Mouse (Mus musculus) hindbrain, embryonic 14.5 days (tissue): Measurements from ENCODE around the gene Ccr8. TPM values are rescaled to one million over a fixed set of nuclear protein-coding genes. Genes with fewer than 3 reads are reported as not detected.

Source experiments
- ATAC-seq: fragments of 200-750 bp; cut with Nextera tagmentation; 2 replicates; pipeline ENCODE4 v1.8.0; 2017; ENCODE audit warnings: moderate number of reproducible peaks, mild to moderate bottlenecking, moderate TSS enrichment, moderate library complexity; ENCODE audit not compliant: low FRiP score
- DNase-seq: peaks from one replicate; pipeline ENCODE4 v3.0.0-alpha.2; 2015; ENCODE audit warnings: low spot score
- H3K27ac ChIP-seq: fragments of 300-500 bp; sonication (generic); 2 replicates; pipeline ENCODE4 v1.5.1; 2014; ENCODE audit warnings: mild to moderate bottlenecking, moderate library complexity
- H3K27me3 ChIP-seq: fragments of 300-500 bp; sonication (generic); 2 replicates; pipeline ENCODE4 v1.6.1; 2014; ENCODE audit warnings: mild to moderate bottlenecking, low read length, mixed read lengths; ENCODE audit not compliant: control insufficient read depth, insufficient read depth
- H3K36me3 ChIP-seq: fragments of 300-500 bp; sonication (generic); replicated peaks from 2 replicates; pipeline ENCODE4 v1.6.1; 2014; ENCODE audit not compliant: control insufficient read depth, insufficient read depth
- H3K4me1 ChIP-seq: fragments of 300-500 bp; sonication (generic); replicated peaks from 2 replicates; pipeline ENCODE4 v1.6.1; 2014; ENCODE audit warnings: antibody characterized with exemption, low read length, mixed read lengths; ENCODE audit not compliant: control insufficient read depth, insufficient read depth
- H3K4me2 ChIP-seq: fragments of 300-500 bp; sonication (generic); replicated peaks from 2 replicates; pipeline ENCODE4 v1.6.1; 2014; ENCODE audit warnings: mild to moderate bottlenecking, moderate library complexity
- H3K4me3 ChIP-seq: fragments of 300-500 bp; sonication (generic); replicated peaks from 2 replicates; pipeline ENCODE4 v1.5.1; 2014; ENCODE audit warnings: mild to moderate bottlenecking, low read length
- H3K9ac ChIP-seq: fragments of 300-500 bp; sonication (generic); 2 replicates; pipeline ENCODE4 v1.6.1; 2014
- H3K9me3 ChIP-seq: fragments of 300-500 bp; sonication (generic); 2 replicates; pipeline ENCODE4 v1.6.1; 2016; ENCODE audit warnings: low read length; ENCODE audit not compliant: control insufficient read depth
- WGBS: fragments of 180-500 bp; shearing (Covaris S2); extraction: QIAGEN DNeasy Blood & Tissue Kit; methylation state at CpG from one replicate; pipeline ENCODE4 v1.1.7; 2014; 5-methylcytosine and 5-hydroxymethylcytosine counted together
- polyA plus RNA-seq: library from polyadenylated mRNA; unstranded; fragments of >200 nt; fragmentation: Nextera tagmentation; extraction: Ambion mirVana; gene quantifications from 2 replicates; pipeline ENCODE4 v1.2.1, GENCODE M21; 2014

Gene Ccr8
- polyA plus RNA-seq, 1 experiment from 2014 or later = not detected

- Histone ChIP-seq H3K27ac (no peak overlapping the region), H3K9ac (no peak overlapping the region), H3K36me3 (no peaks in the 10 kb centered on the region), H3K4me1 (no peaks in the 10 kb centered on the region), H3K9me3 (no peaks in the 10 kb centered on the region), H3K4me2 (no peak overlapping the region), H3K27me3 (no peaks in the 10 kb centered on the region), H3K4me3 (no peak overlapping the region)
- 67% methylated on average over 10 of the region's 10 CpGs for WGBS
- no peak for ATAC-seq
- DNase-seq = no peak
These were observed 23.9 kb upstream of the Ccr8 start for GRCm38 (mm10) chr9:120068047-120068446.

GRCm38 (mm10) chr9:120069779-120070178 is 22.1 kb upstream of the Ccr8 start, which contains the start of gene Cx3cr1:
TSS of gene Cx3cr1 (minus strand) at chr9:120069879.
- 85% methylated on average over 11 of the region's 11 CpGs for WGBS
- Histone ChIP-seq H3K4me2 (no peak within 1 kb of the TSS), H3K27me3 (no peaks in the 10 kb centered on the region), H3K27ac (no peak within 1 kb of the TSS), H3K4me3 (no peak within 1 kb of the TSS), H3K9me3 (no peaks in the 10 kb centered on the region), H3K9ac (no peak within 1 kb of the TSS), H3K4me1 (no peaks in the 10 kb centered on the region), H3K36me3 (no peaks in the 10 kb centered on the region)
- DNase-seq = no peak
- ATAC-seq = no peak

- 83% methylated on average over 2 of the region's 2 CpGs for WGBS
These were observed 20.7 kb upstream of the Ccr8 start for GRCm38 (mm10) chr9:120071251-120071650.

GRCm38 (mm10) chr9:120073169-120073568 is 18.7 kb upstream of the Ccr8 start:
- 0 out of 2 replicates have a peak, but pooled peaks have one; percentile 27 for ATAC-seq
- 38% methylated on average over 3 of the region's 3 CpGs for WGBS
- no peaks in the 10 kb centered on the region for H3K27me3 ChIP-seq
- no peak overlapping the region for H3K4me2 ChIP-seq
- peak; percentile 79 for DNase-seq
- no peak overlapping the region for H3K9ac ChIP-seq
- no peak overlapping the region for H3K27ac ChIP-seq
- H3K9me3 ChIP-seq = no peaks in the 10 kb centered on the region
- no peak overlapping the region for H3K4me3 ChIP-seq
- no peaks in the 10 kb centered on the region for H3K36me3 ChIP-seq
- no peaks in the 10 kb centered on the region for H3K4me1 ChIP-seq

More at GRCm38 (mm10) chr9:120071251-120071650, 20.7 kb upstream of the Ccr8 start:
- DNase-seq (no peak), ATAC-seq (no peak)
- H3K4me1 ChIP-seq = no peaks in the 10 kb centered on the region
- H3K4me2 ChIP-seq = no peak overlapping the region
- no peaks in the 10 kb centered on the region for H3K9me3 ChIP-seq
- no peak overlapping the region for H3K4me3 ChIP-seq
- H3K9ac ChIP-seq = no peak overlapping the region
- H3K27me3 ChIP-seq = no peaks in the 10 kb centered on the region
- no peak overlapping the region for H3K27ac ChIP-seq
- H3K36me3 ChIP-seq = no peaks in the 10 kb centered on the region

- no peak overlapping the region for H3K4me3 ChIP-seq
- DNase-seq (no peak), ATAC-seq (no peak)
- H3K9ac ChIP-seq = no peak overlapping the region
- WGBS = 91% methylated on average over 7 of the region's 7 CpGs
- H3K9me3 ChIP-seq = no peaks in the 10 kb centered on the region
- no peaks in the 10 kb centered on the region for H3K27me3 ChIP-seq
- no peak overlapping the region for H3K27ac ChIP-seq
- no peak overlapping the region for H3K4me2 ChIP-seq
- no peaks in the 10 kb centered on the region for H3K4me1 ChIP-seq
- no peaks in the 10 kb centered on the region for H3K36me3 ChIP-seq
These were observed 17.4 kb upstream of the Ccr8 start for GRCm38 (mm10) chr9:120074516-120074915.

- 83% methylated on average over 3 of the region's 3 CpGs for WGBS
- Histone ChIP-seq H3K27ac (no peak overlapping the region), H3K4me1 (no peaks in the 10 kb centered on the region), H3K36me3 (no peaks in the 10 kb centered on the region), H3K4me3 (no peak overlapping the region), H3K9me3 (no peaks in the 10 kb centered on the region), H3K4me2 (no peak overlapping the region), H3K9ac (no peak overlapping the region), H3K27me3 (no peaks in the 10 kb centered on the region)
- DNase-seq = no peak
- no peak for ATAC-seq
These were observed 13.7 kb upstream of the Ccr8 start for GRCm38 (mm10) chr9:120078241-120078640.

GRCm38 (mm10) chr9:120079901-120080300 is 12.0 kb upstream of the Ccr8 start:
- H3K4me3 ChIP-seq = no peak overlapping the region
- H3K4me1 ChIP-seq = no peaks in the 10 kb centered on the region
- H3K4me2 ChIP-seq = no peak overlapping the region
- H3K9ac ChIP-seq = no peak overlapping the region
- ATAC-seq (no peak), DNase-seq (no peak)
- no peaks in the 10 kb centered on the region for H3K9me3 ChIP-seq
- H3K27me3 ChIP-seq = no peaks in the 10 kb centered on the region
- H3K27ac ChIP-seq = no peak overlapping the region
- WGBS = 81% methylated on average over 7 of the region's 7 CpGs
- no peaks in the 10 kb centered on the region for H3K36me3 ChIP-seq

GRCm38 (mm10) chr9:120080546-120081108 is 11.3 kb upstream of the Ccr8 start:
- ATAC-seq (no peak), DNase-seq (no peak)
- 82% methylated on average over 8 of the region's 8 CpGs for WGBS
- Histone ChIP-seq H3K27ac (no peak overlapping the region), H3K9ac (no peak overlapping the region), H3K4me1 (no peaks in the 10 kb centered on the region), H3K4me3 (no peak overlapping the region), H3K27me3 (no peaks in the 10 kb centered on the region), H3K4me2 (no peak overlapping the region), H3K36me3 (no peaks in the 10 kb centered on the region), H3K9me3 (no peaks in the 10 kb centered on the region)

- ATAC-seq (no peak), DNase-seq (no peak)
- Histone ChIP-seq H3K9ac (no peak overlapping the region), H3K4me1 (no peaks in the 10 kb centered on the region), H3K27me3 (no peaks in the 10 kb centered on the region), H3K4me2 (no peak overlapping the region), H3K27ac (no peak overlapping the region), H3K4me3 (no peak overlapping the region), H3K9me3 (no peaks in the 10 kb centered on the region), H3K36me3 (no peaks in the 10 kb centered on the region)
- WGBS = 76% methylated on average over 6 of the region's 6 CpGs
These were observed 10.7 kb upstream of the Ccr8 start for GRCm38 (mm10) chr9:120081247-120081646.

GRCm38 (mm10) chr9:120081967-120082366 is 9.9 kb upstream of the Ccr8 start:
- H3K4me2 ChIP-seq = no peak overlapping the region
- H3K9me3 ChIP-seq = no peaks in the 10 kb centered on the region
- H3K4me1 ChIP-seq = no peaks in the 10 kb centered on the region
- 80% methylated on average over 5 of the region's 5 CpGs for WGBS
- no peaks in the 10 kb centered on the region for H3K36me3 ChIP-seq
- no peak overlapping the region for H3K9ac ChIP-seq
- DNase-seq (no peak), ATAC-seq (no peak)
- no peaks in the 10 kb centered on the region for H3K27me3 ChIP-seq
- H3K27ac ChIP-seq = no peak overlapping the region
- H3K4me3 ChIP-seq = no peak overlapping the region
